Mouse (Mus musculus) heart, postnatal 36 days (tissue): Measurements from ENCODE around the gene Ipo5. TPM values are rescaled to one million over a fixed set of nuclear protein-coding genes. Genes with fewer than 3 reads are reported as not detected.

Experiments used
- DNase-seq, 2 experiments: peaks; one replicate each; pipeline ENCODE4 v3.0.0; 2021 to 2022
- intact Hi-C: fragments of 180-260 bp; cut with DNase I; formaldehyde crosslinking; loops from one replicate; pipeline ENCODE4 v1.15.1; 2025
- total RNA-seq, 2 experiments: library from RNA; stranded (reverse); gene quantifications; 2 replicates each; pipeline ENCODE4 v1.2.3; 2021

Ipo5 gene
- total RNA-seq: 100 to 1,000 TPM; 103 to 108 TPM

DNA sequence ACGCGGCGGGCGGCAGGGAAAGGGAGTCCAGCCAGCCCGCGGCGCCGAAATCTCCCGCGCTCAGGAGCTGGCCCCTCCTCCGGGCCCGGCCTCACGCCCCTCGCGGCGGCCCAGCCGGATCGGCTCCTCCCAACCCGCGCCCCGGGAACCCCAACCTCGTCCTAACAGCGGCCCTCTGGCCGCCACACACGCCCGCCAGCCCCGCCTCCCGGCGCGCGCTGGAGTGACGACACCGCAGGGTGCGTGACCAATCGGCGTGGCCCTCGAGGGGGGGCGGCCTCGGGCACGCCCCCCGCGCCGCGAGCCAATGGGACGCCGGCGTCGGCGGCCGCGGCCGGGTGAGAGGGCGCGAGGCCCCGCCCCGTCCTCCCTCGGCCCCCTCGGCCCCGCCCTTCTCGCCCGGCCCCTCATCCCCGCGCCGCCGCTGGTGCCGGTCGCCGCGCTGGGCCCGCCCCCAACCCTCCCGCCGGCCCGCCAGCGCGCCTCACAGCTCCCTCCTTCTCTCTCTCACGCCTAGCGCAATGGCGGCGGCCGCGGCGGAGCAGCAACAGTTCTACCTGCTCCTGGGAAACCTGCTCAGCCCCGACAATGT, at the start of gene Ipo5:
Gene Ipo5 (plus strand): TSS at position 492 of the 592 bp plus-strand sequence.
- intact Hi-C loops: loop anchor here (2.0 to 10.0 kb wide), 3 partner anchors 78 to 436 kb away; partner anchors contain the start of genes Farp1 and Rap2a
- DNase-seq: peak; percentile 94

DNA sequence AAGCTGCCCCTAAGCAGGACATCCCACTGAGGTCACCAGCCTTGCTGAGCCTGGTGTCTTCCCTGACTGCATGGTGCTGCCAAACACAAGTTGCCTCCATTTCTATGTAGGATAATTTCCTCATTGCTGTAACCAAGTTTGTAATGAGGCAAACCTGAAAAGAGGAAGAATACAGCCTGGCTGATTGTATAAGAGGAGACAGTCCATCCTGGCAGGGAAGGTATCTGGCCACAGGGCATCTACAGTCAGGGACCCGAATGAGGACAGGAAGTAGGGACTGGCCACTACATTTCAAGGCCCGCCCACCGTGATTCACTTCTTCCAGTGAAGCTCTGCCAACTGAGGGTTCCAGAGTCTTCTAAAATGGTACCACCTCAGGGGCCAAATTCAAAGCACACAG, 47.8 kb upstream of the Ipo5 start:
- DNase-seq: no peak
- intact Hi-C loops: no loop called here

DNA sequence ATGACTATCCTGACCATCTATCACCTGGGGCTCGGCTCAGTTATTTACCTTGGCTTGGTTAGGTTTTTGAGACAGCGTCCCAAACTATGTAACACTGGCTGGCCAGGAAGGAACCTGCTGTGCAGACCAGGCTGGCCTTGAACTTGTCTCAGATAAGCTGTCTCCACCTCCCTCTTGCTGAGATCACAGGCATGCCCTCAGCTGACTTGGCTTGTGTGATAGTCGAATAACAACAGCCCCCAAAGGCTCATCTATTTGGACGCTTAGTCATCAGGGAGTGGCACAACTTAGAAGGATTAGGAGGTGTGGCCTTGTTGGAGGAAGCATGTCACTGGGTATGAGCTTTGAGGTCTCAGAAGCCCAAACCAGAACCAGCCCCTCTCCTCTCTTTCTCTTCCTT, 46.1 kb upstream of the Ipo5 start:
- intact Hi-C loops: no loop called here

DNA sequence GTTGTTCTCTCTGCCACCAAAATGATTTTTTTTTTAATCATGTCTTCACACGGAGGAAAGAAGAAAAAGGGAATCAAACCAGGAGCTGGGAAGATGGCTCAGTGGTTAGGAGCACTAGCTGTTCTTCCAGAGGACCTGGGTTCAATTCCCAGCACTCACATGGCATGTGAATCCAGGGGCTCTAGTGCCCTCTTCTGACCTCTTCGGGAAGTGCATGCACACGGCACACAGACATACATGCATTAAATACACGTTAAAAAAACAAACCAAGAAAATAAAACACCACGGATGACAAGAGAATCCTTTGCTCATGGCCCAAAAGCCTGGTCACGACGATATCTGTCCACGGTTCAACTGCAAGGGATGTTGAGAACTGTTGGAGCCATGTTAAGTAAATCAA, 44.5 kb upstream of the Ipo5 start:
- intact Hi-C loops: loop anchor here (2.0 kb wide), 1 partner anchor 20 kb away; no protein-coding TSS in a partner anchor

More for the DNA sequence above, 46.1 kb upstream of the Ipo5 start:
- DNase-seq: no peak

DNA sequence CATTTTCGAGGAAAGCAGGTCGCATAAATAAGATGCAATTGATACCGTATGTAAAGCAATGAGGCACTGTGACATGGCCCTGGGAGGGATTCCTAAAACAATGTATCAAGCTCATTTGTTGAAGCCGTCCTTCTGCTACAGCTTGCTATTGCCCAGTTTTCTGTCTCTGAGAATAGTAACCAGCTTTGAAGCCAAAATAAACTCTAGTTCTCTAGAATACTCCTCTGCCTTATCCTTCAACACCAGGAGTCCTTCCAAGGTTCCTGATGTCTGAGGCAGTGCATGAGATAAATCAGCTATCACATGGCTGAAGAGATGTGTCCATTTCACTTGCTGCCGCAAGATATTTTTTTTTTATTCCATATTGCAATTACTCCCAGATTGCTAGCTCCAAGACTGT, 43.9 kb upstream of the Ipo5 start:
- intact Hi-C loops: loop anchor here (2.0 kb wide), 1 partner anchor 20 kb away; no protein-coding TSS in a partner anchor
- DNase-seq: no peak

More for the DNA sequence above, 44.5 kb upstream of the Ipo5 start:
- DNase-seq: no peak

DNA sequence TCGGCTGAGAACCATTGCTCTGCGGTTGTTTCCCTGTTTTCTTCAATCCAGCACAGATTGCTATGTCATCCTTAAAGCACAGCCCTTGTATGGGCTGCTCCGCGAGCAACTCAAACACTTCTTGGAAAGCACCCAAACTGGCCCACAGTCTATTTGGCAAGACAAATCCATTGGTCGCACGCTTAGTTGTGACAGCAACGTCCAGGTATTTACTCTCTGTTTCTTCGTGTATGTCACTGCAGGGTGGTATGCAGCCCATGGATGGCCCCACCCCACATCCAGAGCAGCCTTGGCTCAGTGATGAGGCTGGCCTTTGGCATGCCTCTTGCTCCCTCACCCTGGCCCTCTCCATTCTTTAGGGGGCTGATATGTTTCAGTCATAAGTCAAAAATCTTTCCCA, 42.5 kb upstream of the Ipo5 start:
- DNase-seq: peak; percentile 39 to 49
- intact Hi-C loops: no loop called here

DNA sequence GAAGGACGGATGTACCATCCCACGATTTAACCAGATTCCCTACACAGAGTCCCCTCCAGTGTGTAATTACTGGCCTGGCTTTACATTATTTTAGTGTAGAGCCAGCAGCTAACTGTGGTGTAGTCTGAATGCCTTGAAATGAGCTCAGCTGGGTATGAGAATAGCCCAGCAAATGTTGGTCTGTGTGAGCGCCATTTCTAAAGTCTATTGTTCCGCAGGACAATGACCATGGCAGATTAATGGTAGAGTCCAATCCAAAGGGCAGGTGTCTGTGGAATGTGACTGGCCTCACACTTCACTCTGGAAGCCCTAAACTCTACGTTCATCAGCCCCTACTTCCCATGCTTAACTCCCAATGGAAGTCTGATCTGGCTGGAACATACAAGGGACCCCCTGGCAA, 40.3 kb upstream of the Ipo5 start:
- DNase-seq: no peak

DNA sequence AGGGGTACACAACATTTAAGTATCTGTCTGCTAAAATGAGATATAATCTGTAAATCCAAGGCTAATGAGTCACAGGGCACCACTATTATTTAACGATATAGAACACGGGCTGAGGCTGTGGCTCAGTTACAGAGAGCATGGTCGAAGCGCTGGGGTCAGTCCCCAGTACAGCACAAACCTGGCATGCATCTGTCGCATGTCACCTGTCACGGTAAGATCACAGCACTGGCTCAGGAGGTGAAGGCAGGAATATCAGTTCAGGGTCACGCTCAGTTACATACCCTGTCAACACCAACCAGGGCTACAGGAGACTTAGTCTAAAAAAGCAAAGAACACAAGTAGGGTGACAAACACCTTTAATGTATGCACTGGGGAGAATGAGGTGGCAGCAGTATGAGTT, 36.6 kb upstream of the Ipo5 start:
- DNase-seq: no peak
- intact Hi-C loops: no loop called here

More for the DNA sequence above, 40.3 kb upstream of the Ipo5 start:
- intact Hi-C loops: no loop called here

DNA sequence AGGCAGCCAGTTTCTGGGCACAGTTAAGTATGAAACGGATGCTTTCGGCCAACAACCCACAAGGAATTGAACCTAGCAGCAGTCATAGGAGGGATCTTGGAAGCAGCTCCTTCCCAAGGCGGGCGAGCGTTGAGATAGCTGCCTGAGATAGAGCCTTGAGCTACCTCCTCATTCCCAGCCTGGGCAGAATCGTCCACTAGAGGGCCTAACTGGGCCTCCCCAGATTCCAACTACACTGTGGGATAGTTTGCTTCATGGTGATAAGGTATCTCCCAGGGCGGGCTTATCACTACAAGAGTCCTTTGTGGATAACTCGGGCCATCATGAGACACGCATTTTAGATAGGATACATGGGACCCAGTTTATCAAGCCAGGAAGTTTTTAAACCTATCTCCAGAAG, 35.9 kb upstream of the Ipo5 start:
- intact Hi-C loops: no loop called here
- no peak for DNase-seq

DNA sequence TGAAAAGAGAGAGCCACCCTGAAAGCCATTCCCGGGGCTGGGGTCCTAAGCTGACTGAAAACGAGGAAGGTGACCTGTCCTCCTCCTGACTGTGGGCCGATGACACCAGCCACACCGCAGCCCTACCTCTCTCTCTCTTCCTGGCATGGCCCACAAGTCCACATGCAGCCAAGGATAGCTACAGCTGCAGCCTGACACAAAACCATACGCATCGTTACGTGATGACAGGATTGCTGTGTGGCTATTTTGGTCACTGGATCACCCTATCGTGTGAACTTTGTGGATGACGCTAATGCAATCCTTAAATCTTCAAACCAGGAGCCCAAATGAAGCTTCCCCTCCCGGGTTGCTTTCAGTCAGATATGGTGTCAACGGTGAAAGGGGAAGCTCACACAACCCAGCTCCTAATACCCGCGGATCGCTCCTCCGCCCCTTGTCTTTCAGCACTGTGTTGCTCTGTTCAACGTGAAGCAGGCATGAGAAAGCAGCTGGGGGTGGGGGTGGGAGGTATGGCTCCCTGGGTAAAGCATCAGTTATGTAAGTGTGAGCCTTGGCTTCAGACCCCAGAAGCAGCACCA, 35.1 kb upstream of the Ipo5 start:
- intact Hi-C loops: no loop called here
- DNase-seq: no peak

DNA sequence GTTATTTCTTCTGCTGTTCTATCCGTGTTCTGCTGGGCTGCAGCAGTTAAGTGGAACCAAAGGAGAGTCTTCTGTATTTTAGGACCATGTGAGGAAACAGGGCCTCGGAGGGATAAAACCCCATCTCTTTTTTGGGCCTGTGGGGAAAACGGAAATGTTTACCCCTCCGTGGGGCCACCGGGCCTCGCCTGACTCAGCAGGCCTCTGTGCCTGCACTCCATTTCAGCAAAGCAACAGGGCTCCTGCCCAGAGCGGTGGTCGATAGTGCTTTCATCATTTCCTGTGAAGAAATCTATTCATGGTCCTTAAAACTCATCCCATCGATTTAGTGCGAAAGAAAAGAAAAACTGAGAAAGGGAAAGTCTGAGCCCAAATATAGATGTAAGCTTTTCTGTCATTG, 33.9 kb upstream of the Ipo5 start:
- no peak for DNase-seq
- intact Hi-C loops: no loop called here

DNA sequence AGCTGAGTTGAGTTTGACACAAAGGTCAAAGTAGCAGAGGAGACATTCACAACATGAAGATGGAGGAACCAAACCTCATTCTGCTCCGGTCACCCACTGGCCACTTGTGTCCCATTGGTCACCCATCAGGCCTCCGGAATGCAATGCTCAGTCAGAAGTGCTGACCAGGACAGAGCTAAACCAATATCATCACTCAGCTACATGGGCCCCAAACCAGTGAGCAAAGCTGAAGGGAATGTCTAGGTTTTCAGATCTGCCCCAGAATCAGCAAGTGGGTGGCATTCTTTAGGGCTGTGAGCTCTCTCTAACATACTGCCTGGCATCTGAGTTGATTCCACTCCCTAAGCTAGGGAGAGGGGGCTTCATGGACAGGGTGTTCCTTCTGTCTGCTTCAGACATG, 32.0 kb upstream of the Ipo5 start:
- intact Hi-C loops: no loop called here
- no peak for DNase-seq

DNA sequence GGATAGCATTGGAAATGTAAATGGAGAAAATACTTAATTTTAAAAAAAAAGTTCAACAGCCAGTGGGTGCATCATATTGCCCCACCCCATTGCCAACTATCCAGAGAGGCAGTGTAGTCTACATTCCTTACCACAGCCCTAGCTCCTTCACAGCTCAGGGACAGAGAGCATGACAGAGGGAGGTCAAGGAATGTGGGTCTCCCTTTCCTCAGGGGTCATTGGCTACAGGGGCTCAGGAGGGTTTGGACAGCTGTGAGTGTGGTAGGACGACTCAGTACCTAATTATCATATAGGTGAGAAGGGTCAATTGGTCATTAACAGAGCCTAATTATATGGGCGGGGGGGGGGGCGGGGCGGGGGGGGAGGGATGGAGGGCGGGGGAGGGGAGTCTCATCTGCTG, 30.4 kb upstream of the Ipo5 start:
- intact Hi-C loops: no loop called here

DNA sequence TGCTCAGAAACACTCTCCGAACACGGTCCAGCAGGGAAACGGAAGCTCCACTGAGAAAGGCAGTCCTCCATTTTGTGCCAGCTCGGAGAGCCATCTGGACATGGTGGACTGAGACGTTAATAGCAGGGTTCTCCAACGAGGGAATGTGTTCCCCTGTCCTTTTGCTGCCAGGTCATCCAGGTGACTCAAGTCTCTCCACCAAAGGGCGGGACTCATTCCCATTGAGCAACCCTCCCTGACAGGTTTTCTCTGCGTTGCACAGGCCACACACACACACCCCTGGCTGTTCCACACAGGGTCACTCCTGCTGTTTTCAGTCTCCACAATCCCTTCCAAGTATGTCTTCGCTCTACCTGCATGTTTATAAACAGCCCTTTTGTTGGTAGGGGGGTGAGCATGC, 30.0 kb upstream of the Ipo5 start:
- intact Hi-C loops: no loop called here
- no peak for DNase-seq

More for the DNA sequence above, 30.4 kb upstream of the Ipo5 start:
- DNase-seq: no peak

DNA sequence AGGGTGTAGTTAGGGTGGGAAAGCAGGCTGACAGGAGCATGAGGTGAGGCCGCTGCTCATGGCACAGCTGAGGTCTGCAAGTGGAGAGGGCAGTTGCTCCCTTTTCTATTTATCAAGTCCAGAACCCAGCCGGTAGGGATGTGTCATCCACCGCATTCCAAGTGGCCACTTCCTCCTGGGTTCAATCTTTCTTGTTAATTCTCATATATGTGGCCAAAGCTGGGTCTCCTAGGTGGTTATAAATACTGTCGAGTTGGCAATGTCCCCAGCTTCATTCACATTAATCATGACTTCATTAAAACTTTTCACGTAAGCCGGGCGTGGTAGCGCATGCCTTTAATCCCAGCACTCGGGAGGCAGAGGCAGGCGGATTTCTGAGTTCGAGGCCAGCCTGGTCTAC, 22.3 kb upstream of the Ipo5 start:
- intact Hi-C loops: no loop called here
- DNase-seq: no peak

DNA sequence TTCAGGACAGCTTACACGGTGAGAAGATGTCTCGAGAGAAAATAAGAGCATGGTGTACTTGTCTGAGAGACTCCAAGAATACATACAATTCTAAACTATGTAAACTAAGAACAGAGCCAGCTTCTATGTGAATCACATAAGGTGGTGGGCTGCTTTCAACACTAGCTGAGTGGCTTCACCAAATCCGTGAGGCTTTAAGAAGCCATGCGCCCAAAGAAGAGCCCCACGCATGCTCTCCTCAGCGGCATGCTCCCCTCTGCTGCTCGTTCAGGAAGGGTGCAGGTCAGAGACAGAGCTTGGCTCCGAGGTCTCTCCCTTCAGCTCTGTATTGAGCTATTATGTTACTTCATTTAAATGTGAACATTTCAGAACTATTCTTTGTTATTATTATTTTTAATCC, 18.7 kb upstream of the Ipo5 start:
- intact Hi-C loops: no loop called here
- DNase-seq: no peak

DNA sequence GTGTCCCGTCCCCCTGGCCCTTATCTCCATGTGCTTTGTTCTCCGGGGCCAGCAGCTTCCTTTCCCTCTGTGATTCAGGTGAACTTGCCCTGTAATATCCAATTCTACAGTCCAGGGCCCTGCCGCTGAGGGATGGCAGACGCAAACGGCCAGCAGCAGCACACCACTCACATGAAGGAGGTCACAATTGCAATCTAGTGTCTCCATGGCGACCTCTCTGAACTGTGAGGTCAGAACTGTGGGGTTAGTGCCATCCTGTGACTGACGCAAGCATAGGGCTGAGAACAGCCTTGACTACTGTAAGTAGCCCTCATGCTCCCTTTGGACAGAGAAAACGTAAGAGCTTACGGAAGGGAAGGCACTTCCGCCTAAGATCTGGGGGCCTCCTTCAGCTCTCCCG, 14.4 kb upstream of the Ipo5 start:
- DNase-seq: no peak
- intact Hi-C loops: no loop called here

DNA sequence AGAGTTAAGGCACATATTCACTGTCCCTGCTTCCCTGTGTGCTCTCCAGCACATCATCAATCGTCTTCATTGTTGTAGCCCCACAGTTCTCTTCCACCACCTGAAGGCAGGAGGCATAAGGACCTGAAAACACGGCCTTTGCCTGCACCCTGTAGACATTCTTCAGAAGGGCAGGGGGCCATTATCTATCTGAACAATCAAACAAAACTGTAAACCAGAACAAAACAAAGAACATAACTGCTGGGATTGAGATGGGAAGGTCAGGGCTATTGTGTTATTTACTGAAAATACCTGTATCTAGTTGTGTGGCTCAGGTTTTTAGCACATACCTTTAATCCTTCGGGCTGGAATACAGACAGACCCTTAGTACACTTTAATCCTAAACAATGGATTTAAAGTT, 12.1 kb upstream of the Ipo5 start:
- no peak for DNase-seq
- intact Hi-C loops: no loop called here

DNA sequence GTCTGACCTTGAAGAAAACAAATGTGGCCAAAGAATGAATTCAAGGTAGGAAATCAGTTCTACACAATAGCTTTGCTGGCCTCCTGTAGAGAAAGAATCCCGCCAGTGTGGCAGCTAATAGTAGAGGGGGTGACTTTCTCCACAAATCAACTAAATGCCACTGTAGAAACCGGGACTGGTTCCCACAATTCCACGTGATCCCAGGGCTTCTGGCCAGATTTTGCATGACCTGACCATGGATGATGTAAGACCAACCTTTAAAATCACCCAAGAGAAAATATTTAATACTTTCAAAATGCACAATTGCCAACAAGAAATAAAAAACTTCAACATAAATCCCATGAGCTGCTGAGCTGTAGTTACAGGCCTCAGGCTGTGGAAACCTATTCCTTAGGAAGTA, 1.6 kb upstream of the Ipo5 start:
- no peak for DNase-seq
- intact Hi-C loops: no loop called here

DNA sequence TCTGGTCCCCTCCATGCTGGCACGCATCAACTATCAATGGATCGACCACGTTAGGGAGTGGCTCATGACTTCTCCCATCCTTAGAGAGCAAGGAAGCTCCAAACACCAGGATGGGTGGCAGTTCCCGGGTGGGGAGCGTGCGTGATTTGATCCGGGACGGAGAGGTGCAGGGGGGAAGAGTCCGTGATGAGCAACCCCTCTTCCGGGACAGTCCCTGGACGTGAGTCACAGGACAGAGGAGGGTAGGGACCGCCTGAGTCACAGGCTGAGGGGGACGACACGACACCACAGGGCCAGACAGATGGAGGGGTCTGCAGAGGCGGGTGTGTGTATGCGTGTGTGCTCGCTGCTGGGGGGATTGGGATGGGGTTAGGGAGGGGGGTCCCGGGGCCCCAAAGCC, 704 bp upstream of the Ipo5 start:
- peak in 1 of 2 experiments; percentile 30 for DNase-seq
- intact Hi-C loops: loop anchor here (2.0 to 10.0 kb wide), 3 partner anchors 78 to 436 kb away; partner anchors contain the start of genes Farp1 and Rap2a

DNA sequence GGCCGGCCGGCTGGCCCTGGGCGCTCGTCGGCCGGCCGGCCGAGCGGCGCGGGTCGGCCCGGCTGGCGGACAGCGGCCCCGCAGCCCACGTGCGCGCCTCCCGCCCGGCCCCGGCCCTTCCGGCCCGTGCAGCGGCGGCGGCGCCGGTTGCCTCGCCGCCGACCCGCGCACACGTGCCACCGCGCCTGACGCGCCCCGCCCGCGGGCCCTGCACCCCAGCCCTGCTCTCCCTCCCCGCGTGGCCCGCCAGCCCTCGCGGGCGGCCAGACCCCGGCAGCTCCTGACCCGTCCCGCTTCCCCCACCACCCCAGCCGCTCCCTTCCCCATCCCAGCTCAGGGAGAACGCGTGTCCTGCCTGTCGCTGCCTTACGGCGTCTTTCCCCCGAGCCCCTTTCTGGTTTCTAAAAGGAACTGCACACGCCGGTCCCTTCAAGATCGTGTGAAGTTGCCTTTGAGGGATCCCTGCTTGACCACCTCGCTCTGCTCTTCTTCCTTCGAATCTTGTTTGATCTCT, 421 bp downstream of the Ipo5 start:
- intact Hi-C loops: loop anchor here (2.0 to 10.0 kb wide), 3 partner anchors 79 to 437 kb away; partner anchors contain the start of genes Farp1 and Rap2a
- peak in 1 of 2 experiments; percentile 15 for DNase-seq

DNA sequence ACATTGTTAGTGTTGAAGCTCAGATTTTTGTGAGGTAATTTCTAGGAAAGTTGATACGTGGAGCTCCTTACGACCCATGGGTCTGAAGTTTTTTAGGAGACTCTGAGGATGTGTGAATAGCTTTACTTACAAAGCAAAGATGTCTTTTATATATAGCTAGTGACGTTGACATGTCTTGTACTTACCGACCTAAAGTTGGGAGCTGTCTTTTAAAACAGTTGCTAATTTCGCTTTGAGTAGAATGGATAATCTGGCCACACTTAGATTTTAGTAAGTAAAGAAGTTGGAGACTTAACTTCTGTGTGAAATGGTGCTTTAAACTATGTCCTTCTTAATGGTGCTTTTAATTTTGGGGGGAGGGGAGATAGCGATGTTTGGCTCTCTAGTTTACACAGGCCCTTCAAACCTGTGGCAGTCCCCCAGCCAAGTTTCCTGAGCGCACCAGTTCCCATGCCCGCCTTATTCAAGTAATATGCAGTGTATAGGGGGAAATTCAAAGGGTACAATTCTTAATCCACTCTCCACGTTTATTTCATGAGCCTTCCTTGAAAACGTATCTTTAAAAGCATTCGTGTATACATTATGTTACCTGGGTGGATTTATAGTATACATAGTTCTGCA, 1.2 kb downstream of the Ipo5 start:
- no peak for DNase-seq

More for the DNA sequence above, 1.2 kb downstream of the Ipo5 start:
- intact Hi-C loops: loop anchor here (5.0 to 10.0 kb wide), 2 partner anchors 125 to 437 kb away; partner anchors contain the start of genes Farp1 and Rap2a
